ENCODE assay signal across 16 mouse cellular contexts in genomic region chr17:83993028-83993427, GRCm38 (mm10).
DNase-seq lines count a peak whose midpoint lies in the region; TF ChIP-seq lines count a peak whose summit lies in the region.
"Had no signal": no experiment of that assay in that cellular context is flagged by ENCODE, and none has a peak within 500 bp of the region (broad histone marks: within the 10 kb centered on the region; RNA-seq: fewer than 3 reads in every experiment).

No protein-coding gene starts in this region.

- H3K4me3 ChIP-seq in heart, adult 2 months: no peak overlapping the region
- H3K4me3 ChIP-seq: limb, embryonic 13.5 days; midbrain, embryonic 12.5 days had no signal

- TF ChIP-seq CTCF in heart, adult 2 months (IDR thresholded peaks at IDR 0.05): no peak

- no peaks in the 10 kb centered on the region for H3K79me2 ChIP-seq in heart, adult 2 months (replicated peaks; ENCODE audit: control insufficient read depth, insufficient read depth, low read length)

- intact Hi-C loops in heart, adult 2 months (cut with DNase I): no loop called here
- intact Hi-C loops in heart, postnatal 25 days (cut with DNase I): no loop called here

- TF ChIP-seq POLR2A in heart, adult 2 months (IDR thresholded peaks at IDR 0.05; ENCODE audit: insufficient read depth, low read depth, low read length): no peak

- H3K4me1 ChIP-seq in heart, adult 2 months (ENCODE audit: control insufficient read depth, insufficient read depth, low read length): peaks cover 30% of the 10 kb centered on the region
- H3K4me1 ChIP-seq: midbrain, embryonic 12.5 days had no signal

- H3K36me3 ChIP-seq in heart, adult 2 months (ENCODE audit: control insufficient read depth, insufficient read depth, low read length): peaks cover 5% of the 10 kb centered on the region; the same call in 1 of the 2 replicates
- H3K36me3 ChIP-seq: limb, embryonic 13.5 days; midbrain, embryonic 12.5 days had no signal

- H3K9ac ChIP-seq in heart, adult 2 months (ENCODE audit: low read depth, low read length): no peak overlapping the region
- H3K9ac ChIP-seq: hindbrain, embryonic 14.5 days; limb, embryonic 13.5 days; midbrain, embryonic 12.5 days had no signal

- H3K27ac ChIP-seq in heart, adult 2 months: peak overlapping the region; percentile 45
- H3K27ac ChIP-seq: hindbrain, embryonic 14.5 days; limb, embryonic 13.5 days; midbrain, embryonic 12.5 days had no signal

- DNase-seq in heart, adult 2 months: peak in 1 of 2 experiments; percentile 69
- DNase-seq in heart, postnatal 25 days (ENCODE audit: low spot score): no peak
- DNase-seq in MN1 (ENCODE audit: low spot score): peak; percentile 84
- DNase-seq in adrenal gland, postnatal 25 days: peak; percentile 20
- peak; percentile 56 for DNase-seq in heart, postnatal 4 days
- DNase-seq in cerebellum, postnatal 25 days: no peak
- DNase-seq in frontal cortex, postnatal 25 days (ENCODE audit: low spot score in 2 of 2): no peak
- DNase-seq in urinary bladder, postnatal 10 days (ENCODE audit: low spot score): no peak
- DNase-seq: cerebellum, adult 2 months; embryo, embryonic 11 days; kidney, adult 18-20 months; kidney, postnatal 36 days; layer of hippocampus, postnatal 36 days had no signal

- 0 out of 2 replicates have a peak, but pooled peaks have one; percentile 11 for TF ChIP-seq EP300 in heart, adult 2 months (IDR thresholded peaks at IDR 0.05; ENCODE audit: insufficient read depth, low read depth, low read length)

- 49% methylated on average over 2 of the region's 2 CpGs for WGBS in heart, adult 2 months

- no peaks in the 10 kb centered on the region for H3K27me3 ChIP-seq in heart, adult 2 months (ENCODE audit: control insufficient read depth, insufficient read depth, low read length)
- H3K27me3 ChIP-seq: limb, embryonic 13.5 days; midbrain, embryonic 12.5 days had no signal

Comparison
In these comparisons a context has a peak if more than half of its experiments do, and no peak if none do; other contexts are left out.
1. DNase-seq: peak in MN1 (single experiment), adrenal gland, postnatal 25 days (single experiment) and heart, postnatal 4 days (single experiment); none in heart, postnatal 25 days (single experiment), cerebellum, postnatal 25 days (0 of 2), frontal cortex, postnatal 25 days (0 of 2) and urinary bladder, postnatal 10 days (single experiment).